Mouse (Mus musculus) right cerebral cortex, postnatal 4 days (tissue): ENCODE measurements around the gene Cutc.

Source experiments
- DNase-seq: peaks from one replicate; pipeline ENCODE4 v3.0.0-alpha.2; 2022

Cutc gene

GRCm38 (mm10) chr19:43752489-43753225 lies at the start of gene Cutc, which contains the start of gene Cox15:
Gene Cutc, plus strand, starts transcription at chr19:43752996.
Gene Cox15, minus strand, starts transcription at chr19:43753000.
- peak; percentile 98 for DNase-seq

DNA sequence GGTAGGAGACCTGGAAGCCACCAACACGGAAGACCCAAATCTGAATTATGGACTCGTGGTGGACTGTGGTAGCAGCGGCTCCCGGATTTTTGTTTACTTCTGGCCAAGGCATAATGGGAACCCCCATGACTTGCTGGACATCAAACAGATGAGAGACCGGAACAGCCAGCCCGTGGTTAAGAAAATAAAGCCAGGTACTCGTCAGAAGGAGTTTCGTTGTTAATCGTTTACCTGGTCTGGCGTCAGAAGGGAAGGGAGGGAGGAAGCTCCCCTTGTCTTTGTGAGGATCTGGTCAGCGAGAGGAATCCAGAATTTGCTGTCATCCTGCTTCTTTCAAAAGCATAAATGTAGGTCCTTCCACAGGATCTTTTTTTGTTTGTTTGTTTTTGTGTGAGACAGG lies 48.6 kb upstream of the Cutc start:
- no peak for DNase-seq

GRCm38 (mm10) chr19:43704787-43705497 lies 47.9 kb upstream of the Cutc start:
- DNase-seq = no peak

- no peak for DNase-seq
Measured at GRCm38 (mm10) chr19:43708206-43708605, 44.6 kb upstream of the Cutc start.

DNA sequence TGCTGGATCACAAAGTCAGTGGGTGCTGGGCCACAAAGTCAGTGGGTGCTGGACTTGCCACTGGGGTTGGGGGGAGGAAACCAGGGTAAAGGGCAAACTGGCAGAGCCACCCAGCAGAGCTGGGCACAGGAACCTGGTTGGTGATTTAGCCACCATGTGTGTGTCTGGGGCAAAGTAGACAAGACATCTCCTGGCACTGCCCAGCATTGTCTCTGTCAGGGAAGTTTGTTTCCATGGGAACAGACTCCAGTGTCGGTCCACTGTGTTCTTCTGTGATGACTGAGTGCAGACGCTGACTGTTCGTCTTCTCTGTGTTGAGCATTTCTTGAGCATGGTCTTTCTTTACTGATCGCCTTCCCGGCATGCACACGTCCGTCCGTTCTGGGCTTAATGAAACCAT lies 43.5 kb upstream of the Cutc start:
- no peak for DNase-seq

- DNase-seq = no peak
Measured at GRCm38 (mm10) chr19:43711159-43711916, 41.5 kb upstream of the Cutc start.

DNA sequence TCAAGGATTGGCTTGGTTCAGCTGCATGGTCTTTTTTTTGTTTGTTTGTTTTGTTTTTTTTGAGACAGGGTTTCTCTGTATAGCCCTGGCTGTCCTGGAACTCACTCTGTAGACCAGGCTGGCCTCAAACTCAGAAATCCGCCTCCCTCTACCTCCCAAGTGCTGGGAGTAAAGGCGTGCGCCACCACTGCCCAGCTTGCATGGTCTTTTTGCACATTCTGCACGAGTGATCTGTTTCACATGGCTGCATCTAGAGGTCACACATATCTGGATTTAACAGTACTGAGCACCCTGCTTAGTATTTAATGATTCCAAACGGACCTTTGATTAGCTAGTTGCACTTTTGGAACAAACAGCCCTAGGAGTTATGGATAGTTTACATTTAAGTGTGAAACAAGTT lies 40.8 kb upstream of the Cutc start:
- no peak for DNase-seq

GRCm38 (mm10) chr19:43720061-43720460 lies 32.7 kb upstream of the Cutc start:
- no peak for DNase-seq

- DNase-seq = no peak
Measured at GRCm38 (mm10) chr19:43722891-43723290, 29.9 kb upstream of the Cutc start.

DNA sequence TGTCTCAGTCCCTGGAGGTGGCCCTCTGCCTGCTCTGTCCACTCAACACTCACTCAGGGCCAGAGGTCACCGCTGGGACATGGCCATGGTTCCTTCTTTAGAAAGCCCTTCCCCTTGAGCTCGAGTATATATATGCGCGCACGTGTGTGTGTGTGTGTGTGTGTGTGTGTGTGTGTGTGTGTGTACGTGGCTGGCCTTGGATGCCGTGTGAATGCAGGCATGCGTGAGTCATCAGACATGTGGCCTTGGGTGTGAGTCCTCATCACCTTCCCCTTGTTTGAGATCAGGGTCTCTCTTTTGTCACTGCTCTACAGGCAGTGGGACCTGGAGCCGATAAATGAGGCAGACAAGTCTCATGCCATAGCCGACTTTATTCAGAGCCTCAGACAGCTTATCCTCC lies 29.3 kb upstream of the Cutc start:
- no peak for DNase-seq

GRCm38 (mm10) chr19:43724194-43724593 lies 28.6 kb upstream of the Cutc start:
- DNase-seq = no peak

DNA sequence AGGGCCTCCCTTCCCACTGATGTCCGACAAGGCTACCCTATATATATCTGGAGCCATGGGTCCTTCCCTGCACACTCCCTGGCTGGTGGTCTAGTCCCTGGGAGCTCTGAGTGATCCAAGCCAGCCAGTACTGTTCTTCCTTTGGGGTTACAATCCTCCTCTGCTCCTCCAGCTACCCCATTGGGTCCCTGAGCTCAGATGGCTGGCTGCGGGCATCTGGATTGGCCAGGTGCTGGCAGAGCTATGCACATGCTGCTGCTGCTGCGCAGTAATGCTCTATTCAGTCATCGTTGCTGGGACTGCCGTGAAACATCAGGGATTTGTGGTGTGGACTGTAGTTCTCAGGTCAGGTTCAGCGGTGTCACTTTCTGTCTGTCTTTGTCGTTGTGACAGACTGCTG lies 28.0 kb upstream of the Cutc start:
- no peak for DNase-seq

- no peak for DNase-seq
Measured at GRCm38 (mm10) chr19:43726510-43727146, 26.2 kb upstream of the Cutc start.

DNA sequence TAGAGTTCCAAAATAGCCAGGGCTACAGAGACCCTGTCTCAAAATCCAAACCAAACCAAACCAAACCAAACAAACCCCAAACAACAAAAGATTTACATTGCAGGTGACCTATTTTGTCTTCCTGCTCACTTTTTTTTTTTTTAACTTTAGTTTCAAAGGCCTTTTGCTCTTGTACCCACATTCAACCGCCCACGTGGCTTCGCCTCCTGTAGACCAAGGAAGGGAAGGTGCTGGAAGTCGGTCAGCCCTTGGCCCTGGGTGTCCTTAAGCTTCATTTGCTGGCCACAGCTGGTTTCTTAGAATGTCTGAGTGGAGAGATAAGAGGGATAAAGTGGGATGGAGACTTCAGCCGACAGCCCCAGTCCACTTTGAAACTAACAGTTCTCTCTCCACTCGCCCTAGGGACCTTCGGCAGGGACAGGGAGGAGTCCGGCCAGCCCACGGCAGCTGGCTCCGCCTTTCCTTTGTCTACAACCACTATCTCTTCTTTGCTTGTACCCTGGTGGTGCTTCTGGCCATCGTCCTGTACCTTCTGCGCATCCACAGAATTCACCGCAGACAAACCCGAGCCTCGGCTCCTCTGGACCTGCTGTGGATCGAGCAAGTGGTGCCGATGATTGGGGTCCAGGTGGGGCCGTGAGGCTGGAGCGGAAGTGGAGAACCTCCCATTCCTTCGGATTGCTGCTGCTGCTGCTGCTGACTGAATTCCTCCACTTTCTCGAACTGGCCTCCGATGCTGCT lies 23.3 kb upstream of the Cutc start:
- no peak for DNase-seq

GRCm38 (mm10) chr19:43730037-43730428 lies 22.8 kb upstream of the Cutc start:
- no peak for DNase-seq

DNA sequence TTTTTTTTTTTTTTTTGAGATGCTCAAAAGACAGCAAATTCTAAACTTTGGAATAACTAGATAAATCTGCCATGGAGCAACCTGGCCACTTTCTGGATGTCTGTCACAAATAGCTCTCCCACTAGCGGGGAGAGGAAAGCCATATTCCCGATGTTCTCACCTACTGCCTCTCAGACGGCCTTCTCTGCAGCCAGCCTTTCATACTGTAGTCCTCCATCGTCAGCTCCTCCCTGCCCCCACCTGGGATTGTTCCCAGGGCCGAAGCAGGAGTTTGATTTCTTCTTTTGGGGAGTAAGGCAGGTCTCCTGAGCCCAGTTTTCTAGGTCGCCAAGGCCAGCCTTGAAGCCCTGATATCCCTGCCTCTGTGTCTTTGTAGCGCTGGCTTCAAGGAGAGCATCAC lies 21.6 kb upstream of the Cutc start:
- no peak for DNase-seq

DNA sequence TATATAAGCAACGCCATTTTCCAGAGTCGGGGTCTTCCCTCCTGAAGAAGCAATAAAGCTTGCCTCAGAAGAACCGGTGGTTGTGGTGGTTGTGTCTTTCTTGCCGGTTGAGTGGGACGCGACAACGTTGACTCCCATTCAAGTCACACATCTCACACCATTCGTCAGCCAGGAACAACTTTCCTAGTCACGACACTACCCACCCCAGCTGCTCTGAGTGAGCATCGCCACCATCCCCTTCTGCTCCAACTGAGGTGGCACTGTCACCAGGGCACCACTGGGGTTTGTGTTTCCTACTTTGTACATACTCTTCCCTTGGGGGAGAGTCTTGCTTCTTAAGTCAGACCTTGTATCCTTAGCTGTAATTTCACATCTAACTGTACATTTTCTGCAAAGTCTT lies 14.4 kb upstream of the Cutc start:
- DNase-seq = no peak

- DNase-seq = no peak
Measured at GRCm38 (mm10) chr19:43743401-43743800, 9.4 kb upstream of the Cutc start.

GRCm38 (mm10) chr19:43745740-43746139 lies 7.1 kb upstream of the Cutc start:
- no peak for DNase-seq

DNA sequence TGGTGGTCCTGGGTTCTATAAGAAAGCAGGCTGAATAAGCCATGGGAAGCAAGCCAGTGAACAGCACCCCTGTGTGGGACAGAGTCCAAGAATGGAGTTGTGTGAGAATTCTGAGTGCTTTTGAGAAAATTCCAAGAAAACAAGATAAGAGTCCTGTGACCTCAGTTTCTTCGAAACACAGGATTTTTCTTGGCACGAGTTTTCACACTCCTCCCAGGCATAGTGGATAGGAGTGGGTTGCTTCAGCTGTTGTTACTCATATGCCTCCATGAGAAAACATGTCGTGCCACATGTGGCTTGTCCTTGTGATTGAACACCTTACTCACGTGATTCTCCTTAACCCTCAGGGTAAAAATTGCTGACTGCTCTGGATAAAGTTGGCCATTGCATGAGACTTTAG lies 4.9 kb upstream of the Cutc start:
- DNase-seq = no peak

- DNase-seq = no peak
Measured at GRCm38 (mm10) chr19:43750008-43750407, 2.8 kb upstream of the Cutc start.

GRCm38 (mm10) chr19:43753226-43753835 lies 535 bp downstream of the Cutc start:
- DNase-seq = peak; percentile 88
